In the genomic region with DNA sequence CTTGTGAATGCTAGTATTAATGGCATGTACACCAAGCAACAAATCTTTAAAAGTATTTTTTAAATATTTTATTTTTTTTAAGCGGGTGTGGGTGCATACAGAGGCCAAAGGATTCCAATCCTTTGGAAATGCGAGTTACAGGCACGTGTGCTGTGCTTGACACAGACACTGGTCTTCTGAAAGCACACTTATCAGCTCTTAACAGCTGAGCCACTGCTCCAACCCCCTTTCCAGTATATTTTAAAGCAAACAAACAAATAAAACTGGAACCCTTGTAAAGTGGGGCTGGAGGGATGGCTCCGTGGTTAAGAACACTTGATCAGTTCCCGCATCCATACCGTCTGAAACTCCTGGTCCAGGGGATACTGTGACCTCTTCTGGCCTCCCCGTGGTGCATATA, we compare ENCODE assay signal across 8 mouse cellular contexts. TPM values are rescaled to one million over a fixed set of nuclear protein-coding genes. Genes with fewer than 3 reads are reported as not detected.
DNase-seq lines count a peak whose midpoint lies in the region; ATAC-seq and TF ChIP-seq lines count a peak whose summit lies in the region.

No protein-coding gene starts in this region.

- 45% methylated on average over 7 of the region's 7 CpGs for WGBS in limb, embryonic 15.5 days

- no peak for TF ChIP-seq POLR2A in testis, adult 2 months (IDR thresholded peaks at IDR 0.05; ENCODE audit: control insufficient read depth, low read depth, low read length)

- H3K9ac ChIP-seq in limb, embryonic 15.5 days, result peak overlapping the region; percentile 76

- ATAC-seq in limb, embryonic 15.5 days (ENCODE audit: insufficient number of reproducible peaks, low FRiP score, low TSS enrichment, low read depth), result no peak

- no peak for TF ChIP-seq CTCF in testis, adult 2 months (IDR thresholded peaks at IDR 0.05; ENCODE audit: control insufficient read depth, insufficient read depth, insufficient replicate concordance, low read depth, low read length)

- peak overlapping the region; percentile 79 for H3K4me3 ChIP-seq in testis, adult 2 months (ENCODE audit: control insufficient read depth, low read depth, low read length)
- H3K4me3 ChIP-seq in limb, embryonic 15.5 days, result peak overlapping the region; percentile 74

- H3K9me3 ChIP-seq in limb, embryonic 15.5 days, result no peaks in the 10 kb centered on the region

- H3K36me3 ChIP-seq in testis, adult 2 months (ENCODE audit: control insufficient read depth, insufficient read depth, low read length), result no peaks in the 10 kb centered on the region
- no peaks in the 10 kb centered on the region for H3K36me3 ChIP-seq in limb, embryonic 15.5 days

- H3K27ac ChIP-seq in testis, adult 2 months (ENCODE audit: control insufficient read depth, insufficient read depth, low read depth, low read length), result peak overlapping the region; percentile 79
- H3K27ac ChIP-seq in limb, embryonic 15.5 days, result peak overlapping the region; percentile 93

- peaks cover 9% of the 10 kb centered on the region for H3K4me1 ChIP-seq in testis, adult 2 months (ENCODE audit: control insufficient read depth, insufficient read depth, low read length)
- peaks cover 21% of the 10 kb centered on the region for H3K4me1 ChIP-seq in limb, embryonic 15.5 days

- peak overlapping the region; percentile 67 for H3K4me2 ChIP-seq in limb, embryonic 15.5 days

- peak; percentile 45 for DNase-seq in cerebellum, adult 9-10 months
- no peak for DNase-seq in cerebellum, postnatal 14 days
- no peak for DNase-seq in testis, postnatal 14 days (ENCODE audit: low spot score)
- no peak for DNase-seq in layer of hippocampus, adult 8-10 months (ENCODE audit: low spot score in 2 of 2)
- DNase-seq in ovary, postnatal 10 days (ENCODE audit: low spot score), result no peak
- no peak for DNase-seq in kidney, postnatal 10 days

- no peaks in the 10 kb centered on the region for H3K27me3 ChIP-seq in testis, adult 2 months (ENCODE audit: control insufficient read depth, insufficient read depth, low read length)
- no peaks in the 10 kb centered on the region for H3K27me3 ChIP-seq in limb, embryonic 15.5 days

RNA-seq across cellular contexts. Expression of a gene that starts 0.7 kb away (rescaled TPM):
- polyA plus RNA-seq in testis, adult 2 months (2012; rRNA removed), result 13.6 and 14.9 TPM in 2 replicates
- 7.6 and 8.4 TPM in 2 replicates for polyA plus RNA-seq in limb, embryonic 15.5 days (2015; fragmentation: Nextera tagmentation; extraction: Ambion mirVana)
- total RNA-seq in layer of hippocampus, adult 8-10 months (2022), result 10 to 100 TPM; 16.1 to 19.6 (median 16.4) TPM

RNA-seq across cellular contexts. Expression of a gene that starts 6.6 kb away (rescaled TPM):
- 8.9 and 10.3 TPM in 2 replicates for polyA plus RNA-seq in testis, adult 2 months (2012; rRNA removed)
- 27.4 and 30.3 TPM in 2 replicates for polyA plus RNA-seq in limb, embryonic 15.5 days (2015; fragmentation: Nextera tagmentation; extraction: Ambion mirVana)
- total RNA-seq in layer of hippocampus, adult 8-10 months (2022), result 10 to 100 TPM; 15.6 to 18.8 (median 16.9) TPM

RNA-seq across cellular contexts. Expression of a gene that starts 46.3 kb away (rescaled TPM):
- polyA plus RNA-seq in testis, adult 2 months (2012; rRNA removed), result 0.56 and 0.67 TPM in 2 replicates
- 12.3 and 13.1 TPM in 2 replicates for polyA plus RNA-seq in limb, embryonic 15.5 days (2015; fragmentation: Nextera tagmentation; extraction: Ambion mirVana)
- total RNA-seq in layer of hippocampus, adult 8-10 months (2022), result 10 to 100 TPM in 2 of 4 experiments, 1 to 10 TPM in 2; 6.3 to 25.6 (median 14.7) TPM
